Mouse (Mus musculus) MEL (cell line): ENCODE measurements around the gene Gpx3.

Source experiments
- CTCF ChIP-seq, 3 experiments: IDR thresholded peaks in 2 of 3; conservative IDR thresholded peaks in 1 of 3; 2 replicates each; pipeline ENCODE4 v1.5.1; 2011 to 2012; ENCODE audit warnings: low read length in 3 of 3, low read depth in 2 of 3, mild to moderate bottlenecking in 2 of 3, improper control_type of control experiment in 1 of 3, inconsistent platforms in 1 of 3, mixed read lengths in 1 of 3, moderate library complexity in 1 of 3; ENCODE audit not compliant: control insufficient read depth in 1 of 3, insufficient read depth in 1 of 3, poor library complexity in 1 of 3, severe bottlenecking in 1 of 3
- E2F4 ChIP-seq: IDR thresholded peaks from 2 replicates; pipeline ENCODE4 v1.6.1; 2011; ENCODE audit warnings: low read depth, low read length, improper control_type of control experiment, borderline replicate concordance
- POLR2A ChIP-seq, 2 experiments: IDR thresholded peaks; 2 replicates each; pipeline ENCODE4 v1.6.1; 2011 to 2012; ENCODE audit warnings: low read length in 2 of 2, mild to moderate bottlenecking in 2 of 2, control low read depth in 1 of 2, improper control_type of control experiment in 1 of 2, low read depth in 1 of 2, moderate library complexity in 1 of 2; ENCODE audit not compliant: control insufficient read depth in 1 of 2, insufficient read depth in 1 of 2, poor library complexity in 1 of 2
- RCOR1 ChIP-seq: IDR thresholded peaks from 2 replicates; pipeline ENCODE4 v1.6.1; 2012; ENCODE audit warnings: low read depth, mild to moderate bottlenecking, inconsistent platforms, low read length, improper control_type of control experiment
- TAL1 ChIP-seq: IDR thresholded peaks from 2 replicates; pipeline ENCODE4 v1.6.1; 2012; ENCODE audit warnings: mild to moderate bottlenecking, inconsistent platforms, low read length, moderate library complexity, mixed read lengths

GRCm38 (mm10) chr11:54917461-54917860, 15.2 kb downstream of the Gpx3 start:
- TF ChIP-seq TAL1 (no peak), POLR2A (IDR thresholded peaks at IDR 0.05; ENCODE audit: control insufficient read depth in 1 of 2, insufficient read depth in 1 of 2, low read depth in 1 of 2, low read length in 2 of 2, poor library complexity in 1 of 2) (no peak), RCOR1 (no peak), CTCF (IDR thresholded peaks at IDR 0.05 in 2 of 3, conservative IDR thresholded peaks at IDR 0.05 in 1 of 3; ENCODE audit: control insufficient read depth in 1 of 3, insufficient read depth in 1 of 3, low read depth in 2 of 3, low read length in 3 of 3, poor library complexity in 1 of 3, severe bottlenecking in 1 of 3) (no peak), E2F4 (no peak)
